In the genomic region with DNA sequence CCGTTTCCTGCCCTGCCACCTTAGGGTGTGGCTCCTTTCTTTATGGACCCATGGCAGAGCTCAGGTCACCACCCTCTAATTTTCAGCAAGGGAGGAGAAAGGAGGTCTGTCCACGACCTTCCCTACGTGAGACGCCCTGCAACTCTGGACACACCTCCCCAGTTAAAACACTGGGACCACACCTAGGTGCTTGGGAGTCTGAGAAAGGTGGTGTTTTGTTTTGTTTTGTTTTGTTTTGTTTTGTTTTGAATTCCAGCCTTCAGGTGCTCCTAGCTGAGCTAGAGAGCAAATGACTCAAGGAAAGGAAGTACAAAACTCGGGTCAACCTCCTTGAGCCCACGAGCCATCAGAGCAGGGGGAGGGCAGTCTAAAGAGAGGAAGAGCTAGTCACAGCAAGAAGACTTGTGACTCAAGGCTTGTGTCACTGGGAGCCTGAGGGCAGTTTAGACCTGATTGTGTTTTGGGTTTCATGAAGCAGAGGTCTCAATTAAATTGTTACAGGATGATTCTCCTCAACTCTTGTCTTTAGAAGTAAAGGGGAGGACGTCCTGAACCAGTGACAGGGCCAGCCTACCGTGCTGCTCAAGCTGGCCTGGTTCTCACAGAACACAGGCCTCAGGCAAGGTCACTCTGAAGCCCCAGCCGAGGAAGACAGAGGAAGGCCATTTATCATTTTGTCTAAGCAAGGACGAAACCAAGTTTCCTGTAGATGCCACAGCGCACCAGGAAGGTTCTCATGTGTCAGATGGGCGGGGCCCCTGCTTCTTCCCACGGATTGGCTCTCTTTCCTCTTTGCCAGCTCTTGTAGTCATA, we compare ENCODE assay signal across 8 mouse cellular contexts. TPM values are rescaled to one million over a fixed set of nuclear protein-coding genes. Genes with fewer than 3 reads are reported as not detected.
DNase-seq lines count a peak whose midpoint lies in the region; ATAC-seq and TF ChIP-seq lines count a peak whose summit lies in the region.

No protein-coding gene starts in this region.

- H3K36me3 ChIP-seq in midbrain, embryonic 10.5 days, result no peaks in the 10 kb centered on the region
- no peaks in the 10 kb centered on the region for H3K36me3 ChIP-seq in midbrain, embryonic 15.5 days (replicated peaks)
- H3K36me3 ChIP-seq in kidney, embryonic 16.5 days (ENCODE audit: insufficient read depth, low read length), result no peaks in the 10 kb centered on the region

- peak overlapping the region; percentile 28; the same call in 1 of the 2 replicates for H3K27ac ChIP-seq in midbrain, embryonic 10.5 days (replicated peaks)
- no peak overlapping the region for H3K27ac ChIP-seq in midbrain, embryonic 15.5 days
- H3K27ac ChIP-seq in kidney, embryonic 16.5 days (ENCODE audit: low read length), result peak overlapping the region; percentile 60

- H3K9ac ChIP-seq in midbrain, embryonic 15.5 days, result no peak overlapping the region
- H3K9ac ChIP-seq in kidney, embryonic 16.5 days (replicated peaks; ENCODE audit: low read length), result no peak overlapping the region; the same call in 1 of the 2 replicates

- TF ChIP-seq POLR2A in brain, embryonic 14.5 days (IDR thresholded peaks at IDR 0.05; ENCODE audit: borderline replicate concordance, extremely low read depth, insufficient read depth, insufficient read length, poor library complexity, severe bottlenecking), result no peak

- WGBS in midbrain, embryonic 10.5 days, result 61% methylated on average over 13 of the region's 13 CpGs
- WGBS in midbrain, embryonic 15.5 days, result 65% methylated on average over 13 of the region's 13 CpGs
- WGBS in kidney, embryonic 16.5 days, result 25% methylated on average over 13 of the region's 13 CpGs

- no peak for ATAC-seq in midbrain, embryonic 15.5 days (replicated peaks)
- peak; percentile 41 for ATAC-seq in kidney, embryonic 16.5 days (ENCODE audit: low FRiP score, low TSS enrichment)

- H3K4me3 ChIP-seq in midbrain, embryonic 10.5 days, result no peak overlapping the region
- H3K4me3 ChIP-seq in midbrain, embryonic 15.5 days, result no peak overlapping the region
- H3K4me3 ChIP-seq in kidney, embryonic 16.5 days (ENCODE audit: low read length), result no peak overlapping the region

- no peaks in the 10 kb centered on the region for H3K27me3 ChIP-seq in midbrain, embryonic 10.5 days (ENCODE audit: low read depth, poor library complexity, severe bottlenecking)
- H3K27me3 ChIP-seq in midbrain, embryonic 15.5 days (replicated peaks), result no peaks in the 10 kb centered on the region
- H3K27me3 ChIP-seq in kidney, embryonic 16.5 days (ENCODE audit: insufficient read depth, low read length), result no peaks in the 10 kb centered on the region

- DNase-seq in midbrain, embryonic 10.5 days (ENCODE audit: low spot score), result peak; percentile 44
- DNase-seq in brain, embryonic 14.5 days (ENCODE audit: low read depth), result peak; percentile 32
- peak; percentile 64 to 71 for DNase-seq in natural killer cell, adult 2 months (ENCODE audit: low spot score in 2 of 2)
- no peak for DNase-seq in layer of hippocampus, adult 8-10 months (ENCODE audit: low spot score in 2 of 2)
- no peak for DNase-seq in urinary bladder, adult 18-20 months (ENCODE audit: low spot score in 2 of 2)
- no peak for DNase-seq in right cerebral cortex, postnatal 25 days

- peaks cover 29% of the 10 kb centered on the region for H3K4me1 ChIP-seq in midbrain, embryonic 10.5 days
- H3K4me1 ChIP-seq in midbrain, embryonic 15.5 days, result no peaks in the 10 kb centered on the region
- peaks cover 54% of the 10 kb centered on the region for H3K4me1 ChIP-seq in kidney, embryonic 16.5 days (ENCODE audit: insufficient read depth, low read length)

- no peak for TF ChIP-seq CTCF in brain, embryonic 14.5 days (IDR thresholded peaks at IDR 0.05; ENCODE audit: borderline replicate concordance, extremely low read depth, insufficient read depth, insufficient read length)

- no peaks in the 10 kb centered on the region for H3K9me3 ChIP-seq in midbrain, embryonic 10.5 days (replicated peaks)
- H3K9me3 ChIP-seq in midbrain, embryonic 15.5 days, result no peaks in the 10 kb centered on the region
- H3K9me3 ChIP-seq in kidney, embryonic 16.5 days (ENCODE audit: low read length), result no peaks in the 10 kb centered on the region

- H3K4me2 ChIP-seq in midbrain, embryonic 15.5 days, result no peak overlapping the region
- H3K4me2 ChIP-seq in kidney, embryonic 16.5 days (replicated peaks; ENCODE audit: low read depth, low read length), result peak overlapping the region; percentile 28

RNA-seq across cellular contexts. Expression of a gene that starts 50.3 kb away (rescaled TPM):
- polyA plus RNA-seq in midbrain, embryonic 10.5 days (2016; fragmentation: Nextera tagmentation; extraction: Ambion mirVana), result 12.1 and 12.6 TPM in 2 replicates
- 5.3 and 6.1 TPM in 2 replicates for polyA plus RNA-seq in midbrain, embryonic 15.5 days (2015; fragmentation: Nextera tagmentation; extraction: Ambion mirVana)
- polyA plus RNA-seq in brain, embryonic 14.5 days (2012; rRNA removed), result 2.8 and 4.6 TPM in 2 replicates
- 26.4 and 27.8 TPM in 2 replicates for polyA plus RNA-seq in kidney, embryonic 16.5 days (2015; fragmentation: Nextera tagmentation; extraction: Ambion mirVana)
- 10 to 100 TPM in 3 of 4 experiments, 1 to 10 TPM in 1; 8.6 to 30.0 (median 18.7) TPM for total RNA-seq in layer of hippocampus, adult 8-10 months (2022)

Comparison
In these comparisons a context has a peak if more than half of its experiments do, and no peak if none do; other contexts are left out.
1. DNase-seq: peak in midbrain, embryonic 10.5 days (single experiment), brain, embryonic 14.5 days (single experiment) and natural killer cell, adult 2 months (2 of 2); none in layer of hippocampus, adult 8-10 months (0 of 2), urinary bladder, adult 18-20 months (0 of 2) and right cerebral cortex, postnatal 25 days (single experiment).